Mouse (Mus musculus) embryonic stem cell, embryonic (primary cell): Measurements from ENCODE around the gene Kcnq5.
"Not testable (repeated sequence)": the region's sequence is repeated elsewhere in the genome, so short reads cannot be mapped to it uniquely, and the experiment has no call there.

ENCODE experiments used
- CTCF ChIA-PET, 4 experiments: fragments of 300-600 bp in 2 of 4; fragments of 350-600 bp in 2 of 4; sonication (Branson Sonifier 250); formaldehyde crosslinking; loops; one replicate each; lab custom pipeline; 2022; ENCODE audit warnings: inconsistent platforms in 2 of 4; lab: Charles Lee
- POLR2A ChIA-PET, 4 experiments: fragments of 300-600 bp in 2 of 4; fragments of 350-600 bp in 2 of 4; sonication (Branson Sonifier 250); formaldehyde crosslinking; loops; one replicate each; lab custom pipeline; 2022; ENCODE audit warnings: antibody characterized with exemption in 4 of 4, inconsistent platforms in 1 of 4; lab: Charles Lee

Kcnq5 gene

GRCm38 (mm10) chr1:21712711-21713110, 249.0 kb downstream of the Kcnq5 start:
- POLR2A ChIA-PET: no interaction called here
- CTCF ChIA-PET: interaction anchor here in 1 of 4 experiments (0.7 kb wide), 1 partner anchor 54 kb away, joined by 3 read pairs; no protein-coding TSS in a partner anchor

- ChIA-PET POLR2A (no interaction called here), CTCF (no interaction called here)
These were observed 271.3 kb downstream of the Kcnq5 start for GRCm38 (mm10) chr1:21690458-21690857.

- ChIA-PET CTCF (no interaction called here), POLR2A (no interaction called here)
These were observed 272.8 kb downstream of the Kcnq5 start for GRCm38 (mm10) chr1:21688918-21689317.

- ChIA-PET POLR2A (no interaction called here), CTCF (no interaction called here)
These were observed 277.3 kb downstream of the Kcnq5 start for GRCm38 (mm10) chr1:21684444-21684843.

- POLR2A ChIA-PET: no interaction called here
- CTCF ChIA-PET: no interaction called here
These were observed 284.9 kb downstream of the Kcnq5 start for GRCm38 (mm10) chr1:21676805-21677204.

GRCm38 (mm10) chr1:21660840-21661239, 300.9 kb downstream of the Kcnq5 start:
- CTCF ChIA-PET: no interaction called here

GRCm38 (mm10) chr1:21650820-21651219, 310.9 kb downstream of the Kcnq5 start:
- CTCF ChIA-PET: interaction anchor here in 1 of 4 experiments (0.6 kb wide), 1 partner anchor 107 kb away, joined by 3 read pairs; no protein-coding TSS in a partner anchor
- POLR2A ChIA-PET: no interaction called here

More at GRCm38 (mm10) chr1:21660840-21661239, 300.9 kb downstream of the Kcnq5 start:
- POLR2A ChIA-PET: no interaction called here

- ChIA-PET CTCF (no interaction called here), POLR2A (no interaction called here)
These were observed 326.3 kb downstream of the Kcnq5 start for GRCm38 (mm10) chr1:21635406-21635805.

GRCm38 (mm10) chr1:21634013-21634412, 327.7 kb downstream of the Kcnq5 start:
- POLR2A ChIA-PET: no interaction called here
- CTCF ChIA-PET: no interaction called here

- ChIA-PET CTCF (no interaction called here), POLR2A (no interaction called here)
These were observed 339.3 kb downstream of the Kcnq5 start for GRCm38 (mm10) chr1:21622455-21622854.

- ChIA-PET CTCF (no interaction called here), POLR2A (no interaction called here)
These were observed 339.7 kb downstream of the Kcnq5 start for GRCm38 (mm10) chr1:21622039-21622438.

GRCm38 (mm10) chr1:21618712-21619111, 343.0 kb downstream of the Kcnq5 start:
- ChIA-PET POLR2A (no interaction called here), CTCF (no interaction called here)

- POLR2A ChIA-PET: no interaction called here
- CTCF ChIA-PET: no interaction called here
These were observed 345.1 kb downstream of the Kcnq5 start for GRCm38 (mm10) chr1:21616666-21617065.

- POLR2A ChIA-PET: no interaction called here
- CTCF ChIA-PET: no interaction called here
These were observed 347.8 kb downstream of the Kcnq5 start for GRCm38 (mm10) chr1:21613933-21614332.

GRCm38 (mm10) chr1:21604003-21604402, 357.7 kb downstream of the Kcnq5 start:
- POLR2A ChIA-PET: no interaction called here
- CTCF ChIA-PET: no interaction called here

- ChIA-PET POLR2A (no interaction called here), CTCF (no interaction called here)
These were observed 359.2 kb downstream of the Kcnq5 start for GRCm38 (mm10) chr1:21602567-21602966.

GRCm38 (mm10) chr1:21600606-21601005, 361.1 kb downstream of the Kcnq5 start:
- ChIA-PET CTCF (no interaction called here), POLR2A (interaction anchor here in 1 of 4 experiments (0.8 kb wide), 1 partner anchor 23 kb away, joined by 3 read pairs; no protein-coding TSS in a partner anchor)

GRCm38 (mm10) chr1:21593872-21594271, 367.9 kb downstream of the Kcnq5 start:
- POLR2A ChIA-PET: no interaction called here
- CTCF ChIA-PET: no interaction called here

- CTCF ChIA-PET, POLR2A ChIA-PET: not testable (repeated sequence)
These were observed 394.3 kb downstream of the Kcnq5 start for GRCm38 (mm10) chr1:21567397-21567796.

- POLR2A ChIA-PET: no interaction called here
- CTCF ChIA-PET: no interaction called here
These were observed 407.1 kb downstream of the Kcnq5 start for GRCm38 (mm10) chr1:21554630-21555029.

- ChIA-PET POLR2A (no interaction called here), CTCF (no interaction called here)
These were observed 409.0 kb downstream of the Kcnq5 start for GRCm38 (mm10) chr1:21552715-21553114.

- POLR2A ChIA-PET: no interaction called here
- CTCF ChIA-PET: interaction anchor here in 2 of 4 experiments (0.6 kb wide), 2 partner anchors 107 to 446 kb away, joined by 3 read pairs; no protein-coding TSS in a partner anchor
These were observed 417.8 kb downstream of the Kcnq5 start for GRCm38 (mm10) chr1:21543909-21544308.
